Mouse (Mus musculus): ENCODE measurements around the gene Psmc3. TPM values are rescaled to one million over a fixed set of nuclear protein-coding genes. Genes with fewer than 3 reads are reported as not detected.

The Psmc3 gene
- 158 TPM for polyA plus RNA-seq (2017; shearing (Covaris generic))

GRCm38 (mm10) chr2:91053934-91054382 is at the start of gene Psmc3:
Gene Psmc3 (plus strand): TSS chr2:91054009.

GRCm38 (mm10) chr2:91035385-91035784 is 18.4 kb upstream of the Psmc3 start, which contains the start of gene Rapsn:
Gene Rapsn (plus strand): TSS chr2:91035620.

GRCm38 (mm10) chr2:91070076-91070800 is 16.4 kb downstream of the Psmc3 start, which contains the start of gene Slc39a13:
Gene Slc39a13 (minus strand): TSS chr2:91070417.

GRCm38 (mm10) chr2:91081775-91082695 is 28.2 kb downstream of the Psmc3 start, which contains the start of gene Spi1:
Gene Spi1 (plus strand): TSS chr2:91082390.

Other genes with a start within 250 kb of the Psmc3 start
- gene Mtch2, start 206.9 kb upstream of the Psmc3 start, polyA plus RNA-seq (2017; shearing (Covaris generic)): 121 TPM
- gene C1qtnf4, start 168.1 kb upstream of the Psmc3 start, polyA plus RNA-seq (2017; shearing (Covaris generic)): 6.2 TPM
- 24.2 TPM for gene Kbtbd4, start 149.3 kb upstream of the Psmc3 start, polyA plus RNA-seq (2017; shearing (Covaris generic))
- gene Ndufs3, start 149.2 kb upstream of the Psmc3 start, polyA plus RNA-seq (2017; shearing (Covaris generic)): 101 TPM
- 136 TPM for gene Celf1, start 113.6 kb upstream of the Psmc3 start, polyA plus RNA-seq (2017; shearing (Covaris generic))
- gene Rapsn, start 18.4 kb upstream of the Psmc3 start, polyA plus RNA-seq (2017; shearing (Covaris generic)): 0.39 TPM
- gene Slc39a13, start 16.4 kb downstream of the Psmc3 start, polyA plus RNA-seq (2017; shearing (Covaris generic)): 27.4 TPM
- 1.4 TPM for gene Spi1, start 28.4 kb downstream of the Psmc3 start, polyA plus RNA-seq (2017; shearing (Covaris generic))
- 0.12 TPM for gene Mybpc3, start 64.1 kb downstream of the Psmc3 start, polyA plus RNA-seq (2017; shearing (Covaris generic))
- gene Madd, start 129.8 kb downstream of the Psmc3 start, polyA plus RNA-seq (2017; shearing (Covaris generic)): 227 TPM
- gene Nr1h3, start 148.8 kb downstream of the Psmc3 start, polyA plus RNA-seq (2017; shearing (Covaris generic)): 0.63 TPM
- gene Acp2, start 148.9 kb downstream of the Psmc3 start, polyA plus RNA-seq (2017; shearing (Covaris generic)): 6.3 TPM
- 84.5 TPM for gene Ddb2, start 183.0 kb downstream of the Psmc3 start, polyA plus RNA-seq (2017; shearing (Covaris generic))
- 3.8 TPM for gene Pacsin3, start 201.9 kb downstream of the Psmc3 start, polyA plus RNA-seq (2017; shearing (Covaris generic))
- 85.0 TPM for gene Arfgap2, start 211.0 kb downstream of the Psmc3 start, polyA plus RNA-seq (2017; shearing (Covaris generic))